Mouse (Mus musculus) mesoderm, embryonic 11.5 days (tissue): Measurements from ENCODE around the gene Ephb2.

Source experiments
- DNase-seq: peaks from one replicate; pipeline ENCODE4 v3.0.0-alpha.2; 2012; ENCODE audit warnings: low read depth, low spot score

Gene Ephb2

GRCm38 (mm10) chr4:136763349-136763748, 72.4 kb downstream of the Ephb2 start:
- DNase-seq = no peak

GRCm38 (mm10) chr4:136761713-136762380, 73.9 kb downstream of the Ephb2 start:
- DNase-seq = no peak

GRCm38 (mm10) chr4:136760882-136761281, 74.9 kb downstream of the Ephb2 start:
- DNase-seq = no peak

GRCm38 (mm10) chr4:136757096-136757495, 78.7 kb downstream of the Ephb2 start:
- DNase-seq = no peak

- DNase-seq = no peak
Measured at GRCm38 (mm10) chr4:136756486-136756885, 79.3 kb downstream of the Ephb2 start.

GRCm38 (mm10) chr4:136755364-136755811, 80.4 kb downstream of the Ephb2 start:
- peak; percentile 86 for DNase-seq

- no peak for DNase-seq
Measured at GRCm38 (mm10) chr4:136754256-136754655, 81.5 kb downstream of the Ephb2 start.

GRCm38 (mm10) chr4:136751355-136752020, 84.3 kb downstream of the Ephb2 start:
- DNase-seq = no peak

- no peak for DNase-seq
Measured at GRCm38 (mm10) chr4:136750578-136751338, 85.0 kb downstream of the Ephb2 start.

- no peak for DNase-seq
Measured at GRCm38 (mm10) chr4:136749851-136750577, 85.8 kb downstream of the Ephb2 start.

GRCm38 (mm10) chr4:136749431-136749830, 86.4 kb downstream of the Ephb2 start:
- no peak for DNase-seq

GRCm38 (mm10) chr4:136748842-136749392, 86.9 kb downstream of the Ephb2 start:
- DNase-seq = no peak

- DNase-seq = no peak
Measured at GRCm38 (mm10) chr4:136746516-136746915, 89.3 kb downstream of the Ephb2 start.

- no peak for DNase-seq
Measured at GRCm38 (mm10) chr4:136742677-136743076, 93.1 kb downstream of the Ephb2 start.

- DNase-seq = no peak
Measured at GRCm38 (mm10) chr4:136741840-136742239, 93.9 kb downstream of the Ephb2 start.

- DNase-seq = no peak
Measured at GRCm38 (mm10) chr4:136740963-136741362, 94.8 kb downstream of the Ephb2 start.

- DNase-seq = no peak
Measured at GRCm38 (mm10) chr4:136739189-136739588, 96.6 kb downstream of the Ephb2 start.

- no peak for DNase-seq
Measured at GRCm38 (mm10) chr4:136738291-136738690, 97.5 kb downstream of the Ephb2 start.

GRCm38 (mm10) chr4:136735856-136736255, 99.9 kb downstream of the Ephb2 start:
- no peak for DNase-seq

GRCm38 (mm10) chr4:136734210-136734803, 101.5 kb downstream of the Ephb2 start:
- DNase-seq = no peak

GRCm38 (mm10) chr4:136733217-136733865, 102.4 kb downstream of the Ephb2 start:
- no peak for DNase-seq
